ENCODE assay signal across 13 mouse cellular contexts in the genomic region with DNA sequence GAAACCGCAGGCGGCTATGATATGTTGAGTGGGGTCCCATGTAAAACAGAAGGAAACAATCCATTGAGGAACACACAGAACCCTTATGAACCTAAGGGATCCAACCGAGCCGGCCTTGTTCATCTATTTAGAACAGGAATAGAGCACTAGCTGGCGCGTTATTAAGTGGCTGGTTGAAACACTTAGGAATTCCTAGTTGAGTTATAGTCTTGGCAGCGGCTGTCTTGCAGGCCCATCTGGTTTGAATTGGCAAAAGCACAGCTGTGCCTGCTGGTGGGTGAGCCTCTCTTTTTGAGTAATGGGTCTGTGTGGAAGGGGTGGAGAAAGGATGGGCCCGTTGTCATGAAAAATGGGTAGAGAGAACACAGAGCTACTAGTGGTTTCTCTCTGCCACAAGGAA.
DNase-seq lines count a peak whose midpoint lies in the region; ATAC-seq and TF ChIP-seq lines count a peak whose summit lies in the region.
"Had no signal": no experiment of that assay in that cellular context is flagged by ENCODE, and none has a peak within 500 bp of the region (broad histone marks: within the 10 kb centered on the region; RNA-seq: fewer than 3 reads in every experiment).

No protein-coding gene starts in this region.

- no peak overlapping the region for H3K4me3 ChIP-seq in forebrain, postnatal 0 days (ENCODE audit: low read depth, low read length)
- no peak overlapping the region for H3K4me3 ChIP-seq in forebrain, embryonic 12.5 days (replicated peaks)
- H3K4me3 ChIP-seq in midbrain, postnatal 0 days (ENCODE audit: low read depth, low read length), result no peak overlapping the region
- H3K4me3 ChIP-seq in midbrain, embryonic 15.5 days, result no peak overlapping the region
- H3K4me3 ChIP-seq in neural tube, embryonic 15.5 days (replicated peaks), result no peak overlapping the region
- H3K4me3 ChIP-seq: lung, embryonic 15.5 days; midbrain, embryonic 12.5 days had no signal

- ATAC-seq in forebrain, postnatal 0 days, result 0 out of 2 replicates have a peak, but pooled peaks have one; percentile 20
- no peak for ATAC-seq in forebrain, embryonic 12.5 days (ENCODE audit: low FRiP score)
- no peak for ATAC-seq in midbrain, postnatal 0 days (ENCODE audit: low FRiP score)
- ATAC-seq in midbrain, embryonic 15.5 days (replicated peaks), result no peak
- no peak for ATAC-seq in neural tube, embryonic 15.5 days (ENCODE audit: low FRiP score)

- H3K9me3 ChIP-seq in forebrain, postnatal 0 days (ENCODE audit: low read length), result 0 out of 2 replicates have a peak, but pooled peaks cover 3% of the 10 kb centered on the region
- no peaks in the 10 kb centered on the region for H3K9me3 ChIP-seq in forebrain, embryonic 12.5 days
- no peaks in the 10 kb centered on the region for H3K9me3 ChIP-seq in midbrain, postnatal 0 days (ENCODE audit: low read length)
- H3K9me3 ChIP-seq in midbrain, embryonic 15.5 days, result no peaks in the 10 kb centered on the region
- H3K9me3 ChIP-seq in neural tube, embryonic 15.5 days (replicated peaks), result no peaks in the 10 kb centered on the region
- H3K9me3 ChIP-seq: lung, embryonic 15.5 days; midbrain, embryonic 12.5 days had no signal

- DNase-seq in forebrain, postnatal 0 days, result peak; percentile 57
- DNase-seq in midbrain, postnatal 0 days (ENCODE audit: low spot score), result peak; percentile 24
- peak; percentile 52 for DNase-seq in hindlimb bud, embryonic 11.5 days (ENCODE audit: extremely low spot score, low read depth, low spot score)
- no peak for DNase-seq in right cerebral cortex, postnatal 14 days
- DNase-seq in kidney, postnatal 14 days, result no peak
- DNase-seq: adrenal gland, adult 2 months; gastrocnemius, postnatal 36 days; kidney, postnatal 10 days had no signal

- no peak overlapping the region for H3K4me2 ChIP-seq in forebrain, postnatal 0 days (ENCODE audit: low read depth)
- H3K4me2 ChIP-seq in forebrain, embryonic 12.5 days, result no peak overlapping the region
- H3K4me2 ChIP-seq in midbrain, postnatal 0 days (ENCODE audit: low read depth, low read length, poor library complexity, severe bottlenecking), result no peak overlapping the region
- H3K4me2 ChIP-seq in midbrain, embryonic 15.5 days, result no peak overlapping the region
- H3K4me2 ChIP-seq in neural tube, embryonic 15.5 days, result no peak overlapping the region
- H3K4me2 ChIP-seq: lung, embryonic 15.5 days; midbrain, embryonic 12.5 days had no signal

- H3K9ac ChIP-seq in forebrain, postnatal 0 days, result no peak overlapping the region
- H3K9ac ChIP-seq in forebrain, embryonic 12.5 days, result no peak overlapping the region
- no peak overlapping the region for H3K9ac ChIP-seq in midbrain, postnatal 0 days (replicated peaks; ENCODE audit: low read length, poor library complexity, severe bottlenecking)
- no peak overlapping the region for H3K9ac ChIP-seq in midbrain, embryonic 15.5 days
- H3K9ac ChIP-seq in neural tube, embryonic 15.5 days (replicated peaks), result no peak overlapping the region
- H3K9ac ChIP-seq: lung, embryonic 15.5 days; midbrain, embryonic 12.5 days had no signal

- H3K36me3 ChIP-seq in forebrain, postnatal 0 days (ENCODE audit: insufficient read depth), result no peaks in the 10 kb centered on the region
- H3K36me3 ChIP-seq in forebrain, embryonic 12.5 days (replicated peaks), result no peaks in the 10 kb centered on the region
- H3K36me3 ChIP-seq in midbrain, postnatal 0 days (ENCODE audit: insufficient read depth, low read length), result no peaks in the 10 kb centered on the region
- H3K36me3 ChIP-seq in midbrain, embryonic 15.5 days (replicated peaks), result no peaks in the 10 kb centered on the region
- no peaks in the 10 kb centered on the region for H3K36me3 ChIP-seq in neural tube, embryonic 15.5 days
- H3K36me3 ChIP-seq: lung, embryonic 15.5 days; midbrain, embryonic 12.5 days had no signal

- H3K27ac ChIP-seq in forebrain, postnatal 0 days (ENCODE audit: low read depth, low read length), result no peak overlapping the region
- no peak overlapping the region for H3K27ac ChIP-seq in forebrain, embryonic 12.5 days
- H3K27ac ChIP-seq in midbrain, postnatal 0 days (ENCODE audit: low read depth, low read length), result no peak overlapping the region
- H3K27ac ChIP-seq in midbrain, embryonic 15.5 days, result no peak overlapping the region
- H3K27ac ChIP-seq in neural tube, embryonic 15.5 days (replicated peaks), result peak overlapping the region; percentile 11; the same call in 1 of the 2 replicates
- H3K27ac ChIP-seq: lung, embryonic 15.5 days; midbrain, embryonic 12.5 days had no signal

- 65% methylated on average over 8 of the region's 8 CpGs for WGBS in forebrain, postnatal 0 days
- 80% methylated on average over 8 of the region's 8 CpGs for WGBS in forebrain, embryonic 12.5 days
- 81% methylated on average over 8 of the region's 8 CpGs for WGBS in midbrain, postnatal 0 days
- WGBS in midbrain, embryonic 15.5 days, result 87% methylated on average over 8 of the region's 8 CpGs
- WGBS in neural tube, embryonic 15.5 days, result 35% methylated on average over 8 of the region's 8 CpGs

- no peaks in the 10 kb centered on the region for H3K27me3 ChIP-seq in forebrain, postnatal 0 days (ENCODE audit: insufficient read depth, low read length)
- no peaks in the 10 kb centered on the region for H3K27me3 ChIP-seq in forebrain, embryonic 12.5 days
- H3K27me3 ChIP-seq in midbrain, postnatal 0 days (ENCODE audit: insufficient read depth, low read length), result no peaks in the 10 kb centered on the region
- H3K27me3 ChIP-seq in midbrain, embryonic 15.5 days (replicated peaks), result no peaks in the 10 kb centered on the region
- no peaks in the 10 kb centered on the region for H3K27me3 ChIP-seq in neural tube, embryonic 15.5 days (replicated peaks)
- H3K27me3 ChIP-seq: lung, embryonic 15.5 days; midbrain, embryonic 12.5 days had no signal

- no peak for TF ChIP-seq CTCF in forebrain, postnatal 0 days (IDR thresholded peaks at IDR 0.05; ENCODE audit: low read depth)
- no peak for TF ChIP-seq CTCF in midbrain, postnatal 0 days (IDR thresholded peaks at IDR 0.05)

- peaks cover 5% of the 10 kb centered on the region; the same call in 1 of the 2 replicates for H3K4me1 ChIP-seq in forebrain, postnatal 0 days (ENCODE audit: insufficient read depth)
- H3K4me1 ChIP-seq in forebrain, embryonic 12.5 days, result peaks cover 6% of the 10 kb centered on the region; the same call in 1 of the 2 replicates
- no peaks in the 10 kb centered on the region for H3K4me1 ChIP-seq in midbrain, postnatal 0 days (ENCODE audit: insufficient read depth, low read length)
- no peaks in the 10 kb centered on the region for H3K4me1 ChIP-seq in midbrain, embryonic 15.5 days
- H3K4me1 ChIP-seq in neural tube, embryonic 15.5 days, result peaks cover 13% of the 10 kb centered on the region

Comparison
In these comparisons a context has a peak if more than half of its experiments do, and no peak if none do; other contexts are left out.
1. DNase-seq: peak in forebrain, postnatal 0 days (single experiment), midbrain, postnatal 0 days (single experiment) and hindlimb bud, embryonic 11.5 days (single experiment); none in right cerebral cortex, postnatal 14 days (single experiment) and kidney, postnatal 14 days (single experiment).